Mouse (Mus musculus) liver, postnatal 0 days (tissue): ENCODE results near the gene Celf5.

Experiments used
- CTCF ChIP-seq: sonication (generic); IDR thresholded peaks from 2 replicates; pipeline ENCODE4 v1.5.1; 2016; ENCODE audit warnings: antibody characterized with exemption, low read depth
- EP300 ChIP-seq: IDR thresholded peaks from 2 replicates; pipeline ENCODE4 v1.6.1; 2016; ENCODE audit warnings: antibody characterized with exemption, low read depth, mild to moderate bottlenecking

DNA sequence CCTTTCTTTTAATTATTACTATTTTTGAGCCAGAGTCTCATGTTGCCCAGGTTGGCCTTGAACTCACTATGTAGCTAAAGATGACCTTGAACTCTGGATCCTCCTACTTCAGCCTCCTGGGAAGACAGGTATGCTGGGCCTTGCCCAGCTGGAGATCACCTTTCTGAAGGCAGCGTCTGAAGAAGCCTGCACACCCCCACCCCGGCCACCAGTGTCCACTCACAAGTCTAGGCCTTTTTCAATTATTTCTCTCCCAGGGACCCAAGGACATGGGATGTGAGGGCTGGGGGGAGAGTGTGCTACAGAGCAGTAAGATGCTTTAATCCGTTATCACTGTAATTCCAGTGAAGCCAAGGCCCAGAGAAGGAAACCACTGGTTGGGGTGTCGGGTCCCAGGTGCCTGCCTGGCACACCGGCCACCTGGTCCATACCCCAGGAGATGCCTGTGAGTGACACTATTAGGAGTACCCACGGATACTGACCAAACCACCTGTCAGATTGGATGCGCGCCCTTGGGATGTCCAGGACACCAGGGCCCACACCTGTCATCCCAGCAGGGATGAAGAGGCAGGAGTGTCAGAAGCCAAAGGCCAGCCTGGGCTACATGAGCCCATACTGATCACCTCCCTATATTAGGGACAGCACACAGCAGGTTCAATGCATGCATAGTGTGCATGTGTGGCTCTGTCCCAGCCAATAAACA lies 54.6 kb downstream of the Celf5 start:
- no peak for TF ChIP-seq CTCF
- TF ChIP-seq EP300: no peak
